Mouse (Mus musculus): ENCODE measurements at regions not wholly inside any gene's neighbourhood (a gene's known extent, or its start where the extent isn't known, plus 50 kb on each side); places are given as distances from the start of the nearest gene placed in this dataset.

- DNase-seq: no peak
These were observed 400.9 kb downstream of the H2al1j start for GRCm38 (mm10) chrX:11728481-11728880.

- DNase-seq: no peak
These were observed 402.4 kb downstream of the H2al1j start for GRCm38 (mm10) chrX:11729992-11730391.

- no peak for DNase-seq
These were observed 404.7 kb downstream of the H2al1j start for GRCm38 (mm10) chrX:11732371-11732770.

- no peak for DNase-seq
These were observed 407.1 kb downstream of the H2al1j start for GRCm38 (mm10) chrX:11734505-11735435.

GRCm38 (mm10) chrX:11735516-11736170, 408.0 kb downstream of the H2al1j start:
- no peak for DNase-seq

GRCm38 (mm10) chrX:11736481-11736880, 408.9 kb downstream of the H2al1j start:
- no peak for DNase-seq

- no peak for DNase-seq
These were observed 411.9 kb downstream of the H2al1j start for GRCm38 (mm10) chrX:11739565-11739964.

- DNase-seq: no peak
These were observed 414.2 kb downstream of the Bcor start for GRCm38 (mm10) chrX:11745911-11746310.

- DNase-seq: no peak
These were observed 412.6 kb downstream of the Bcor start for GRCm38 (mm10) chrX:11747386-11748121.

- DNase-seq: no peak
These were observed 411.9 kb downstream of the Bcor start for GRCm38 (mm10) chrX:11748278-11748677.

GRCm38 (mm10) chrX:11752513-11752912, 407.6 kb downstream of the Bcor start:
- peak in 1 of 2 experiments; percentile 3 for DNase-seq

GRCm38 (mm10) chrX:11752973-11753590, 407.1 kb downstream of the Bcor start:
- DNase-seq: peak; percentile 33 to 64

- no peak for DNase-seq
These were observed 405.1 kb downstream of the Bcor start for GRCm38 (mm10) chrX:11755046-11755445.

- DNase-seq: no peak
These were observed 396.6 kb downstream of the Bcor start for GRCm38 (mm10) chrX:11763351-11764082.

GRCm38 (mm10) chrX:11776236-11776899, 383.8 kb downstream of the Bcor start:
- no peak for DNase-seq

- DNase-seq: no peak
These were observed 365.1 kb downstream of the Bcor start for GRCm38 (mm10) chrX:11795010-11795409.

- DNase-seq: no peak
These were observed 362.3 kb downstream of the Bcor start for GRCm38 (mm10) chrX:11797870-11798269.

- no peak for DNase-seq
These were observed 361.8 kb downstream of the Bcor start for GRCm38 (mm10) chrX:11798326-11798725.

- DNase-seq: no peak
These were observed 359.7 kb downstream of the Bcor start for GRCm38 (mm10) chrX:11800400-11800941.

GRCm38 (mm10) chrX:11801208-11801607, 358.9 kb downstream of the Bcor start:
- peak; percentile 20 to 31 for DNase-seq

GRCm38 (mm10) chrX:11801621-11802020, 358.5 kb downstream of the Bcor start:
- peak in 1 of 2 experiments; percentile 24 for DNase-seq
